Mouse (Mus musculus) macrophage (primary cell): ENCODE results near the gene Gm16253. TPM values are rescaled to one million over a fixed set of nuclear protein-coding genes. Genes with fewer than 3 reads are reported as not detected.

Experiments
- H3K27ac ChIP-seq: fragments of 350-480 bp; formaldehyde crosslinking; 2 replicates; pipeline ENCODE4 v1.9.0; 2021
- H3K36me3 ChIP-seq: fragments of 350-480 bp; formaldehyde crosslinking; 2 replicates; pipeline ENCODE4 v1.9.0; 2021; ENCODE audit errors: inconsistent target
- H3K4me3 ChIP-seq: fragments of 350-480 bp; formaldehyde crosslinking; 2 replicates; pipeline ENCODE4 v1.9.0; 2021; ENCODE audit errors: inconsistent target
- H3K79me2 ChIP-seq: fragments of 350-480 bp; formaldehyde crosslinking; 2 replicates; pipeline ENCODE4 v1.9.0; 2021; ENCODE audit errors: inconsistent target
- WGBS: methylation state at CpG from one replicate; pipeline ENCODE4 v1.1.7; 2026; ENCODE audit warnings: inconsistent platforms; ENCODE audit not compliant: missing documents; 5-methylcytosine and 5-hydroxymethylcytosine counted together
- polyA plus RNA-seq: library from polyadenylated mRNA; stranded (reverse); fragments of 250-400 nt; gene quantifications from 3 replicates; pipeline ENCODE4 v1.2.4, GENCODE M21; 2018; ENCODE audit warnings: inconsistent platforms

Gm16253 gene
- polyA plus RNA-seq, 1 experiment from 2014 or later = not detected

- H3K27ac ChIP-seq = no peak overlapping the region
- H3K4me3 ChIP-seq = no peak overlapping the region
- H3K36me3 ChIP-seq = no peaks in the 10 kb centered on the region
- H3K79me2 ChIP-seq = peaks cover 18% of the 10 kb centered on the region
- 95% methylated on average over 19 of the region's 19 CpGs for WGBS
These were observed 2.9 kb upstream of the Gm16253 start for GRCm38 (mm10) chr3:96573611-96574511.

- peaks cover 25% of the 10 kb centered on the region for H3K79me2 ChIP-seq
- H3K36me3 ChIP-seq = no peaks in the 10 kb centered on the region
- no peak overlapping the region for H3K4me3 ChIP-seq
- H3K27ac ChIP-seq = peak overlapping the region; percentile 97
- 96% methylated on average over 8 of the region's 8 CpGs for WGBS
These were observed 1.4 kb upstream of the Gm16253 start for GRCm38 (mm10) chr3:96575272-96575984.

GRCm38 (mm10) chr3:96576005-96576658 lies 652 bp upstream of the Gm16253 start:
- H3K4me3 ChIP-seq = peak overlapping the region; percentile 37
- 18% methylated on average over 14 of the region's 14 CpGs for WGBS

GRCm38 (mm10) chr3:96577566-96577965 lies 782 bp downstream of the Gm16253 start:
- peak overlapping the region; percentile 15; the same call in 1 of the 2 replicates for H3K4me3 ChIP-seq
- 64% methylated on average over 4 of the region's 4 CpGs for WGBS
- peak overlapping the region; percentile 97 for H3K27ac ChIP-seq

More at GRCm38 (mm10) chr3:96576005-96576658, 652 bp upstream of the Gm16253 start:
- Histone ChIP-seq H3K36me3 (no peaks in the 10 kb centered on the region), H3K27ac (peak overlapping the region; percentile 97), H3K79me2 (peaks cover 25% of the 10 kb centered on the region)

GRCm38 (mm10) chr3:96578561-96579238 lies 1.9 kb downstream of the Gm16253 start:
- peak overlapping the region; percentile 97 for H3K27ac ChIP-seq
- H3K79me2 ChIP-seq = peaks cover 25% of the 10 kb centered on the region
- H3K4me3 ChIP-seq = peak overlapping the region; percentile 32
- H3K36me3 ChIP-seq = no peaks in the 10 kb centered on the region
- 93% methylated on average over 10 of the region's 12 CpGs for WGBS

More at GRCm38 (mm10) chr3:96577566-96577965, 782 bp downstream of the Gm16253 start:
- no peaks in the 10 kb centered on the region for H3K36me3 ChIP-seq
- peaks cover 25% of the 10 kb centered on the region for H3K79me2 ChIP-seq

- H3K36me3 ChIP-seq = no peaks in the 10 kb centered on the region
- peak overlapping the region; percentile 97 for H3K27ac ChIP-seq
- H3K4me3 ChIP-seq = peak overlapping the region; percentile 32
- peaks cover 25% of the 10 kb centered on the region for H3K79me2 ChIP-seq
- 36% methylated on average over 4 of the region's 4 CpGs for WGBS
These were observed 2.5 kb downstream of the Gm16253 start for GRCm38 (mm10) chr3:96579239-96579750.

- H3K4me3 ChIP-seq = peak overlapping the region; percentile 32
- no peaks in the 10 kb centered on the region for H3K36me3 ChIP-seq
- WGBS = under 1% methylated on average over 15 of the region's 16 CpGs
- H3K79me2 ChIP-seq = peaks cover 25% of the 10 kb centered on the region
- peak overlapping the region; percentile 97 for H3K27ac ChIP-seq
These were observed 3.2 kb downstream of the Gm16253 start for GRCm38 (mm10) chr3:96579885-96580454.

- Histone ChIP-seq H3K4me3 (no peak overlapping the region), H3K27ac (no peak overlapping the region), H3K36me3 (no peaks in the 10 kb centered on the region), H3K79me2 (peaks cover 25% of the 10 kb centered on the region)
- 90% methylated on average over 6 of the region's 6 CpGs for WGBS
These were observed 4.4 kb downstream of the Gm16253 start for GRCm38 (mm10) chr3:96581141-96581540.

GRCm38 (mm10) chr3:96581771-96582515 lies 5.2 kb downstream of the Gm16253 start:
- H3K4me3 ChIP-seq = no peak overlapping the region
- H3K36me3 ChIP-seq = no peaks in the 10 kb centered on the region
- peaks cover 25% of the 10 kb centered on the region for H3K79me2 ChIP-seq
- no peak overlapping the region for H3K27ac ChIP-seq
- WGBS = 93% methylated on average over 16 of the region's 16 CpGs

GRCm38 (mm10) chr3:96583386-96583785 lies 6.6 kb downstream of the Gm16253 start:
- no peak overlapping the region for H3K27ac ChIP-seq
- peaks cover 11% of the 10 kb centered on the region for H3K79me2 ChIP-seq
- no peak overlapping the region for H3K4me3 ChIP-seq
- no peaks in the 10 kb centered on the region for H3K36me3 ChIP-seq
- 85% methylated on average over 4 of the region's 5 CpGs for WGBS

- no peaks in the 10 kb centered on the region for H3K36me3 ChIP-seq
- WGBS = 80% methylated on average over 2 of the region's 4 CpGs
- peaks cover 16% of the 10 kb centered on the region; the same call in 1 of the 2 replicates for H3K79me2 ChIP-seq
- H3K27ac ChIP-seq = no peak overlapping the region
- H3K4me3 ChIP-seq = no peak overlapping the region
These were observed 13.9 kb downstream of the Gm16253 start for GRCm38 (mm10) chr3:96590657-96591056.

GRCm38 (mm10) chr3:96593374-96593773 lies 16.6 kb downstream of the Gm16253 start:
- H3K27ac ChIP-seq = peak overlapping the region; percentile 77
- 0% methylated on average over 10 of the region's 10 CpGs for WGBS
- peaks cover 16% of the 10 kb centered on the region; the same call in 1 of the 2 replicates for H3K79me2 ChIP-seq
- H3K4me3 ChIP-seq = peak overlapping the region; percentile 78
- H3K36me3 ChIP-seq = no peaks in the 10 kb centered on the region
